9 mouse cellular contexts compared by ENCODE assay signal in the genomic region with DNA sequence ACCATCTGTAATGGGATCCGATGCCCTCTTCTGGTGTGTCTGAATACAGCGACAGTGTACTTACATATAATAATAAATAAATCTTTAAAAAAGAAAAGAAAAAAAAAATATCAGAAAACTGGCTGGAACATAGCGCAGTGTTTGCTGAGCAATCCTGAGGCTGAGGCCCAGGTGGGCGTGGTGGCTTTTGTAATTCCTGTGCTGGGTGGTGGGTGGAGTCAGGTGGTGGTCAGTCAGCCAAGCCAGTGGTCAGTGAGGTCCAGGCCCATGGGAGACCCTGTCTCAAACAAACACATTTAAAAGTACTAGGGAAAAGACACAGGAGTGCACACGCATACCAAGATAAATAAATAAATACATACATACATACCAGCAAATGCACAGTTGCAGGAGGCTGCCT. TPM values are rescaled to one million over a fixed set of nuclear protein-coding genes. Genes with fewer than 3 reads are reported as not detected.
A peak's percentile ranks its signal among the peaks of the same experiment; 100 is the strongest.
DNase-seq lines count a peak whose midpoint lies in the region; ATAC-seq and TF ChIP-seq lines count a peak whose summit lies in the region.
"Had no signal": no experiment of that assay in that cellular context is flagged by ENCODE, and none has a peak within 500 bp of the region (broad histone marks: within the 10 kb centered on the region; RNA-seq: fewer than 3 reads in every experiment).

No protein-coding gene starts in this region.

- peak overlapping the region; percentile 95 for H3K27ac ChIP-seq in bone marrow macrophage, adult 2 months (ENCODE audit: insufficient read depth, low read depth, low read length)

- intact Hi-C loops in heart, postnatal 14 days (cut with DNase I), result no loop called here

- peak; percentile 66 to 69 for DNase-seq in heart, adult 18-20 months
- no peak for DNase-seq in heart, adult 8-10 months (ENCODE audit: low spot score)
- peak; percentile 50 to 53 for DNase-seq in heart, postnatal 14 days
- DNase-seq in lung, postnatal 10 days, result peak; percentile 71
- no peak for DNase-seq in cerebellum, adult 8-10 months
- no peak for DNase-seq in ovary, postnatal 36 days (ENCODE audit: low spot score)
- DNase-seq: layer of hippocampus, postnatal 36 days had no signal

- TF ChIP-seq CTCF in bone marrow macrophage, adult 2 months (IDR thresholded peaks at IDR 0.05; ENCODE audit: low read depth, low read length), result no peak

- no peak for TF ChIP-seq POLR2A in bone marrow macrophage, adult 2 months (IDR thresholded peaks at IDR 0.05; ENCODE audit: borderline replicate concordance, low read depth, low read length)

- no peak for ATAC-seq in CD4-positive, CD25-positive, alpha-beta regulatory T cell, adult 4 months

- no peak overlapping the region for H3K4me3 ChIP-seq in bone marrow macrophage, adult 2 months (ENCODE audit: insufficient read depth, low read length)

- peaks cover 51% of the 10 kb centered on the region for H3K4me1 ChIP-seq in bone marrow macrophage, adult 2 months (ENCODE audit: control insufficient read depth, insufficient read depth, low read length)

RNA-seq across cellular contexts. Expression of a gene that starts 5.5 kb away (rescaled TPM):
- 10 to 100 TPM; 39.8 to 52.0 TPM for total RNA-seq in heart, adult 18-20 months (2021)
- 10 to 100 TPM; 37.5 to 47.2 (median 42.3) TPM for total RNA-seq in heart, adult 8-10 months (2022)
- polyA plus RNA-seq in bone marrow macrophage, adult 2 months (2012; ENCODE audit: insufficient read depth, insufficient read length, missing spikeins), result 365 and 378 TPM in 2 replicates
- total RNA-seq in heart, postnatal 14 days (2021), result 10 to 100 TPM; 44.8 to 45.1 TPM
- 10 to 100 TPM; 41.3 to 86.4 TPM for polyA plus RNA-seq in CD4-positive, CD25-positive, alpha-beta regulatory T cell, adult 4 months (2017; shearing (Covaris generic))

RNA-seq across cellular contexts. Expression of a gene that starts 34.7 kb away (rescaled TPM):
- total RNA-seq in heart, adult 18-20 months (2021), result 1 to 10 TPM; 7.2 to 8.6 TPM
- 10 to 100 TPM in 2 of 4 experiments, 1 to 10 TPM in 2; 6.5 to 10.8 (median 9.4) TPM for total RNA-seq in heart, adult 8-10 months (2022)
- 7.2 and 7.3 TPM in 2 replicates for polyA plus RNA-seq in bone marrow macrophage, adult 2 months (2012; ENCODE audit: insufficient read depth, insufficient read length, missing spikeins)
- 1 to 10 TPM; 9.2 to 9.3 TPM for total RNA-seq in heart, postnatal 14 days (2021)
- 1 to 10 TPM; 6.8 to 8.5 TPM for polyA plus RNA-seq in CD4-positive, CD25-positive, alpha-beta regulatory T cell, adult 4 months (2017; shearing (Covaris generic))

RNA-seq across cellular contexts. Expression of a gene that starts 45.5 kb away (rescaled TPM):
- not detected for total RNA-seq in heart, adult 18-20 months (2021)
- total RNA-seq in heart, adult 8-10 months (2022), result 1 to 10 TPM in 1 of 4 experiments, under 1 TPM in 2, not detected in 1; 0.41 to 1.1 (median 0.84) TPM
- polyA plus RNA-seq in bone marrow macrophage, adult 2 months (2012; ENCODE audit: insufficient read depth, insufficient read length, missing spikeins), result not detected in 2 replicates
- total RNA-seq in heart, postnatal 14 days (2021), result under 1 TPM; 0.59 to 0.88 TPM
- polyA plus RNA-seq in CD4-positive, CD25-positive, alpha-beta regulatory T cell, adult 4 months (2017; shearing (Covaris generic)), result not detected

Comparison
In these comparisons a context has a peak if more than half of its experiments do, and no peak if none do; other contexts are left out.
1. DNase-seq: peak in heart, adult 18-20 months (2 of 2), heart, postnatal 14 days (2 of 2) and lung, postnatal 10 days (single experiment); none in heart, adult 8-10 months (single experiment), cerebellum, adult 8-10 months (single experiment) and ovary, postnatal 36 days (single experiment).